Mouse (Mus musculus) midbrain, embryonic 11.5 days (tissue): ENCODE measurements around the gene Tnfsf13b. TPM values are rescaled to one million over a fixed set of nuclear protein-coding genes. Genes with fewer than 3 reads are reported as not detected.

Source experiments
- ATAC-seq: fragments of 200-750 bp; cut with Nextera tagmentation; 2 replicates; pipeline ENCODE4 v1.8.0; 2017; ENCODE audit warnings: moderate TSS enrichment, moderate library complexity; ENCODE audit not compliant: low FRiP score
- DNase-seq: peaks from one replicate; pipeline ENCODE4 v3.0.0; 2015; ENCODE audit warnings: low spot score; ENCODE audit errors: missing footprints
- H3K27ac ChIP-seq: fragments of 300-500 bp; sonication (generic); 2 replicates; pipeline ENCODE4 v1.5.1; 2014; ENCODE audit warnings: low read depth, low read length
- H3K27me3 ChIP-seq: fragments of 300-500 bp; sonication (generic); 2 replicates; pipeline ENCODE4 v1.6.1; 2014; ENCODE audit warnings: mild to moderate bottlenecking, low read length, moderate library complexity, mixed read lengths; ENCODE audit not compliant: control insufficient read depth, insufficient read depth
- H3K36me3 ChIP-seq: fragments of 300-500 bp; sonication (generic); 2 replicates; pipeline ENCODE4 v1.6.1; 2014; ENCODE audit warnings: mild to moderate bottlenecking, low read length, moderate library complexity, mixed read lengths; ENCODE audit not compliant: control insufficient read depth, insufficient read depth
- H3K4me1 ChIP-seq: fragments of 300-500 bp; sonication (generic); 2 replicates; pipeline ENCODE4 v1.6.1; 2014; ENCODE audit warnings: low read length; ENCODE audit not compliant: control insufficient read depth, insufficient read depth
- H3K4me2 ChIP-seq: fragments of 300-500 bp; sonication (generic); 2 replicates; pipeline ENCODE4 v1.6.1; 2014; ENCODE audit warnings: mild to moderate bottlenecking, moderate library complexity
- H3K4me3 ChIP-seq: fragments of 300-500 bp; sonication (generic); 2 replicates; pipeline ENCODE4 v1.5.1; 2014; ENCODE audit warnings: low read depth, low read length
- H3K9ac ChIP-seq: fragments of 300-500 bp; sonication (generic); 2 replicates; pipeline ENCODE4 v1.6.1; 2014; ENCODE audit warnings: low read length
- H3K9me3 ChIP-seq: fragments of 300-500 bp; sonication (generic); 2 replicates; pipeline ENCODE4 v1.6.1; 2016; ENCODE audit warnings: low read length; ENCODE audit not compliant: control insufficient read depth
- WGBS: fragments of 180-500 bp; shearing (Covaris S2); extraction: QIAGEN DNeasy Blood & Tissue Kit; methylation state at CpG from one replicate; pipeline ENCODE4 v1.1.7; 2014; 5-methylcytosine and 5-hydroxymethylcytosine counted together
- polyA plus RNA-seq: library from polyadenylated mRNA; unstranded; fragments of >200 nt; fragmentation: Nextera tagmentation; extraction: Ambion mirVana; gene quantifications from 2 replicates; pipeline ENCODE4 v1.2.1, GENCODE M21; 2014

Gene Tnfsf13b
- polyA plus RNA-seq, 1 experiment from 2014 or later, result 0.19 TPM

DNA sequence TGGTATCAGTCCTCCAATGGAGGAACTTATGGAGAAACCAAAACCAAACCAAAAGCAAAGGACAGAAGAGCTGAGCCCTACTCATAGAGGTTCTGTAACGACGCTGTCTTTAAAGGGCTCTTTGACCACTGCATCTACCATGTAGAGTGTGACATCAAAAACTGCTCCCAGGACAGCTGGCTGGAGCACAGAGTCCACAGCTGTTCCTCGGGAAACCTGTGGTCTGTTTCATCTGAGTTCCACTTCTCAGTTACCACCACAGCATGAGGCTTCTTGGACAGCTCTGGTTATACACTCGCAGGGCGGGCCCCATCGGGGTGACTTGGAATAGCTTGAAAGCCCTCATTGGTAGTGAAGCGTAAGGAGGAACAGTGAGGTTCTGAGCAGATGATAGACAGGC is 61.5 kb downstream of the Tnfsf13b start:
- no peaks in the 10 kb centered on the region for H3K4me1 ChIP-seq
- WGBS, result 91% methylated on average over 7 of the region's 7 CpGs
- no peak overlapping the region for H3K4me2 ChIP-seq
- no peak overlapping the region for H3K27ac ChIP-seq
- no peaks in the 10 kb centered on the region for H3K9me3 ChIP-seq
- no peaks in the 10 kb centered on the region for H3K27me3 ChIP-seq
- DNase-seq, result no peak
- ATAC-seq, result no peak
- H3K9ac ChIP-seq, result no peak overlapping the region
- H3K4me3 ChIP-seq, result no peak overlapping the region
- no peaks in the 10 kb centered on the region for H3K36me3 ChIP-seq

DNA sequence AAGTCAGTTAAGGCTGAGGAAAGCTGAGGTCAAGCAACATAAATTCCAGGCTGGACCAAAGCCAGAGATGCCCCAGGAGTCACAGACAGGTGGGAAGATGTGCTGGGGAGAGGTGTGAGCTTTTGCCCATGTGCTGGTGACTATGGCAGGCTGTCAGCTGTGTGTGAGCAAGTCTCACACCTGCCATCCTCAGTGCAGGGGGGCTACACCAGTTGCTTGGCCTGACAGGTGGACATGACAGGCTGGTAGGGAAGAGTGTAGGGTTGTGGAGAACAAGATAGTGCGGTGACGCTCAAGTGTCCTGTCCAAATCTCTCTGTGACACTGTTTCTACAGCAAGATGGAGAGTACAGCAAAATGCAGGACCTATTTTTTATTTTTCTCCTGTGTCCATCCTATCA is 66.1 kb downstream of the Tnfsf13b start:
- WGBS, result 91% methylated on average over 2 of the region's 2 CpGs
- no peak for DNase-seq

More for the DNA sequence above, 66.1 kb downstream of the Tnfsf13b start:
- no peaks in the 10 kb centered on the region for H3K4me1 ChIP-seq
- no peak overlapping the region for H3K27ac ChIP-seq
- no peak overlapping the region for H3K4me3 ChIP-seq
- H3K27me3 ChIP-seq, result no peaks in the 10 kb centered on the region
- H3K4me2 ChIP-seq, result no peak overlapping the region
- no peak for ATAC-seq
- no peaks in the 10 kb centered on the region for H3K9me3 ChIP-seq
- no peaks in the 10 kb centered on the region for H3K36me3 ChIP-seq
- H3K9ac ChIP-seq, result no peak overlapping the region

Other genes with a start within 250 kb of the Tnfsf13b start
- 3.9 and 4.4 TPM in 2 replicates for gene Fam155a, start 235.3 kb upstream of the Tnfsf13b start, polyA plus RNA-seq
- not detected in 2 replicates for gene Gm10217, start 142.2 kb upstream of the Tnfsf13b start, polyA plus RNA-seq
- gene Lig4, start 28.8 kb upstream of the Tnfsf13b start, polyA plus RNA-seq, result 10.3 and 11.2 TPM in 2 replicates
- 22.8 and 22.9 TPM in 2 replicates for gene Abhd13, start 28.8 kb upstream of the Tnfsf13b start, polyA plus RNA-seq
- 2.7 and 3.0 TPM in 2 replicates for gene Myo16, start 147.4 kb downstream of the Tnfsf13b start, polyA plus RNA-seq